Mouse (Mus musculus) midbrain, embryonic 11.5 days (tissue): Measurements from ENCODE around the gene Ntf5. TPM values are rescaled to one million over a fixed set of nuclear protein-coding genes. Genes with fewer than 3 reads are reported as not detected.

ENCODE experiments used
- ATAC-seq: fragments of 200-750 bp; cut with Nextera tagmentation; 2 replicates; pipeline ENCODE4 v1.8.0; 2017; ENCODE audit warnings: moderate TSS enrichment, moderate library complexity; ENCODE audit not compliant: low FRiP score
- DNase-seq: peaks from one replicate; pipeline ENCODE4 v3.0.0; 2015; ENCODE audit warnings: low spot score; ENCODE audit errors: missing footprints
- H3K27ac ChIP-seq: fragments of 300-500 bp; sonication (generic); 2 replicates; pipeline ENCODE4 v1.5.1; 2014; ENCODE audit warnings: low read depth, low read length
- H3K27me3 ChIP-seq: fragments of 300-500 bp; sonication (generic); 2 replicates; pipeline ENCODE4 v1.6.1; 2014; ENCODE audit warnings: mild to moderate bottlenecking, low read length, moderate library complexity, mixed read lengths; ENCODE audit not compliant: control insufficient read depth, insufficient read depth
- H3K36me3 ChIP-seq: fragments of 300-500 bp; sonication (generic); 2 replicates; pipeline ENCODE4 v1.6.1; 2014; ENCODE audit warnings: mild to moderate bottlenecking, low read length, moderate library complexity, mixed read lengths; ENCODE audit not compliant: control insufficient read depth, insufficient read depth
- H3K4me1 ChIP-seq: fragments of 300-500 bp; sonication (generic); 2 replicates; pipeline ENCODE4 v1.6.1; 2014; ENCODE audit warnings: low read length; ENCODE audit not compliant: control insufficient read depth, insufficient read depth
- H3K4me2 ChIP-seq: fragments of 300-500 bp; sonication (generic); 2 replicates; pipeline ENCODE4 v1.6.1; 2014; ENCODE audit warnings: mild to moderate bottlenecking, moderate library complexity
- H3K4me3 ChIP-seq: fragments of 300-500 bp; sonication (generic); 2 replicates; pipeline ENCODE4 v1.5.1; 2014; ENCODE audit warnings: low read depth, low read length
- H3K9ac ChIP-seq: fragments of 300-500 bp; sonication (generic); 2 replicates; pipeline ENCODE4 v1.6.1; 2014; ENCODE audit warnings: low read length
- H3K9me3 ChIP-seq: fragments of 300-500 bp; sonication (generic); 2 replicates; pipeline ENCODE4 v1.6.1; 2016; ENCODE audit warnings: low read length; ENCODE audit not compliant: control insufficient read depth
- WGBS: fragments of 180-500 bp; shearing (Covaris S2); extraction: QIAGEN DNeasy Blood & Tissue Kit; methylation state at CpG from one replicate; pipeline ENCODE4 v1.1.7; 2014; 5-methylcytosine and 5-hydroxymethylcytosine counted together
- polyA plus RNA-seq: library from polyadenylated mRNA; unstranded; fragments of >200 nt; fragmentation: Nextera tagmentation; extraction: Ambion mirVana; gene quantifications from 2 replicates; pipeline ENCODE4 v1.2.1, GENCODE M21; 2014

Gene Ntf5
- polyA plus RNA-seq, 1 experiment from 2014 or later, result 0.44 TPM

GRCm38 (mm10) chr7:45420615-45420919 lies 7.1 kb downstream of the Ntf5 start, which contains the start of gene Lhb:
TSS of gene Lhb (plus strand) at chr7:45420820.
- Histone ChIP-seq H3K4me2 (no peak within 1 kb of the TSS), H3K36me3 (peaks cover 30% of the 10 kb centered on the region), H3K9me3 (no peaks in the 10 kb centered on the region), H3K4me3 (no peak within 1 kb of the TSS), H3K4me1 (no peaks in the 10 kb centered on the region), H3K27ac (no peak within 1 kb of the TSS), H3K27me3 (peaks cover 48% of the 10 kb centered on the region), H3K9ac (no peak within 1 kb of the TSS)
- WGBS, result 58% methylated on average over 6 of the region's 6 CpGs
- DNase-seq (no peak), ATAC-seq (no peak)

DNA sequence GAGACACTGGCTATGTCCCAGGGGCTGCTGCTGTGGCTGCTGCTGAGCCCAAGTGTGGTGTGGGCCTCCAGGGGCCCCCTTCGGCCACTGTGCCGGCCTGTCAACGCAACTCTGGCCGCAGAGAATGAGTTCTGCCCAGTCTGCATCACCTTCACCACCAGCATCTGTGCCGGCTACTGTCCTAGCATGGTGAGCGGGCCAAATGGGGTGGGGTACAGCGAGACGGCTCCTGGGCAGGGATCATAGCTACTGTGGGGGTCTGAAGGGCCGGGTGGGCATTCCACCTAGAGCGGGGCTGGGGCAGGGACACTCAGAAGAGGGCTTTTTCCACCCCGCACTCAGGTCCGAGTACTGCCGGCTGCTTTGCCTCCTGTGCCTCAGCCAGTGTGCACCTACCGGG lies 7.7 kb downstream of the Ntf5 start:
- Histone ChIP-seq H3K27me3 (peaks cover 41% of the 10 kb centered on the region), H3K27ac (no peak overlapping the region), H3K9ac (no peak overlapping the region), H3K4me1 (no peaks in the 10 kb centered on the region), H3K4me3 (no peak overlapping the region), H3K9me3 (no peaks in the 10 kb centered on the region), H3K4me2 (no peak overlapping the region), H3K36me3 (peaks cover 30% of the 10 kb centered on the region)
- 87% methylated on average over 14 of the region's 14 CpGs for WGBS
- peak; percentile 65 for DNase-seq
- ATAC-seq, result no peak

DNA sequence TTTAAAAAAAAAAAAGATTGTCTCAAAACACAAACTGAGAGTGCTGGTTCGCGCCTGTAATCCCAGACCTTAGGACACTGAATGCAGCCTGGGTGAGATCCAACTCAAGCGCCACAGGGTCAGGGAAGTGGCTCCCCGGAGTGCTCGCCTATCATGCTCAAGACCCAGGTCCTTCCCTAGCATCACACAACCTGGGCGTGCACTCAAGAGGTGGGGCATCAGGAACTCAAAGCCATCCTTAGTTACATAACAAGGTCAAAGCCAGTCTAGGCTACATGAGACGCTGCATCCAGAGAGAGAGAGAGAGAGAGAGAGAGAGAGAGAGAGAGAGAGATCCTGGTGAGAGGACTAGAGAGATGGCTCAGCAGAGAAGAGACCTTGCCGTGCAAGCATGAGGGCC lies 13.1 kb downstream of the Ntf5 start:
- 94% methylated on average over 8 of the region's 8 CpGs for WGBS
- peaks cover 31% of the 10 kb centered on the region for H3K36me3 ChIP-seq

GRCm38 (mm10) chr7:45433835-45434202 lies 20.3 kb downstream of the Ntf5 start:
- peaks cover 31% of the 10 kb centered on the region for H3K4me1 ChIP-seq
- WGBS, result 2% methylated on average over 7 of the region's 7 CpGs
- peak overlapping the region; percentile 74 for H3K9ac ChIP-seq
- DNase-seq (no peak), ATAC-seq (no peak)
- H3K36me3 ChIP-seq, result peaks cover 4% of the 10 kb centered on the region; the same call in 1 of the 2 replicates
- no peak overlapping the region for H3K27ac ChIP-seq
- peak overlapping the region; percentile 91 for H3K4me2 ChIP-seq
- peak overlapping the region; percentile 59 for H3K4me3 ChIP-seq
- H3K27me3 ChIP-seq, result no peaks in the 10 kb centered on the region
- no peaks in the 10 kb centered on the region for H3K9me3 ChIP-seq

More for the DNA sequence above, 13.1 kb downstream of the Ntf5 start:
- Histone ChIP-seq H3K27ac (no peak overlapping the region), H3K4me1 (no peaks in the 10 kb centered on the region), H3K4me2 (no peak overlapping the region), H3K9me3 (no peaks in the 10 kb centered on the region), H3K9ac (no peak overlapping the region), H3K4me3 (no peak overlapping the region), H3K27me3 (no peaks in the 10 kb centered on the region)
- DNase-seq (peak; percentile 47), ATAC-seq (no peak)

DNA sequence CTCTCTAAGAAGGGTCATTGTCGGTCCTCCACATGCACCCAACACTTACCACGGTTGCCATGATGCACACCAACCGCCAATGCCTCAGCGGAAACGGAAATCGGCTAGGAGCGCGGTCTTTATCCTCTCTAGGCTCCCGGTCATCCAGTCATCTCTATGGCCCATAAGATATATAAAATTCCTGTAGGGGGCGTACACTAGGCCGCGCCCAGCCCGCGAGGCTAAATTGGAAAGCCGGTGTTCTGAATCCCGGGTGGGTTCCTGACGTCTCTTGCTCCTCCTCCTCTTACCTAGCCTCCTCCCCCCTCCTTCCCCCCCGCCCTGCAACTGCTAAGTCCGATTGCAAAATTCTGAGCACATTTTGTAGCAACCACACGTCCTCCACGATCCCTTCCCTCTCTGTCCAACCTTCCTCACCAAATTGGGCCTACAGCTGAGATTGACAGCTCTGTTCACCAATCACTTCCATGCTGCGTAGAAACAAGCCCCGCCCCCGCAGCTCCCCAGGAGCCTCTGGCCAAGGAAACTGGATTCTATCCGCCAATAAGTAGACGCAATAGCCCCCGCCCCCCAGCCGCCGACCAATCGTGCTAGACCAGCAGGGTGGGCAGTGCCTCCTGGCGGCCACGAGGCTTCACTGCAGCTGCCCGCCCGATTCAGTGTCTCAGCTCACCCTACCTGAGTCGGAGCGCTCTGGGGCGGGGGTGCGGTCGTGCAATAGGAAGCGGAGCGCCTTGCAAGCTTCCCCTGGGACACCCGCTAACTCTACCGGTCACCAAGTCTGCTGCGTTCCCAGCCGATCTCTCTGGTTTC lies 20.9 kb downstream of the Ntf5 start, which contains the start of gene Gys1:
Gys1 (plus strand) TSS at position 642 of the 813 bp plus-strand sequence.
- ATAC-seq (peak; percentile 97), DNase-seq (peak; percentile 100)
- no peaks in the 10 kb centered on the region for H3K27me3 ChIP-seq
- H3K9me3 ChIP-seq, result no peaks in the 10 kb centered on the region
- peak within 1 kb of the TSS; percentile 41 for H3K27ac ChIP-seq
- peaks cover 31% of the 10 kb centered on the region for H3K4me1 ChIP-seq
- peak within 1 kb of the TSS; percentile 59 for H3K4me3 ChIP-seq
- H3K36me3 ChIP-seq, result peaks cover under 1% of the 10 kb centered on the region; the same call in 1 of the 2 replicates
- under 1% methylated on average over 45 of the region's 45 CpGs for WGBS
- peak within 1 kb of the TSS; percentile 80 for H3K9ac ChIP-seq
- H3K4me2 ChIP-seq, result peak within 1 kb of the TSS; percentile 91

DNA sequence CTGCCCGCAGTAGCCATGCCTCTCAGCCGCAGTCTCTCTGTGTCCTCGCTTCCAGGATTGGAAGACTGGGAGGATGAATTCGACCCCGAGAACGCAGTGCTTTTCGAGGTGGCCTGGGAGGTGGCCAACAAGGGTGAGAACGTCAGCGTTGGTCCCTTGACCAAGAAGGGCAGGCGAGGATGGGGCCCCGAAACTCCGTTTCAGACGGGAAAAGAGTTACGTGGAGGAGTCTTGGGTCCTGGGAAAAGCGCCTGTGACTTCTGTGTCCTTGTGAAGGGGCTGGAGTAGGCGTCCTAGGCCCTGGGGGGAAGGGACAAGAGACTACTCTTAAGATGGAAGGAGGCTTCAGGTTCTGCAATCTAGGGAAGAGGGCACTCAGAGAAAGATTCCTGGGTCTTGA lies 21.5 kb downstream of the Ntf5 start:
- no peaks in the 10 kb centered on the region for H3K27me3 ChIP-seq
- DNase-seq (no peak), ATAC-seq (peak; percentile 39; the same call in 1 of the 2 replicates)
- peak overlapping the region; percentile 59 for H3K4me3 ChIP-seq
- no peaks in the 10 kb centered on the region for H3K9me3 ChIP-seq
- H3K4me1 ChIP-seq, result peaks cover 31% of the 10 kb centered on the region
- H3K27ac ChIP-seq, result no peak overlapping the region
- H3K4me2 ChIP-seq, result peak overlapping the region; percentile 91
- H3K9ac ChIP-seq, result peak overlapping the region; percentile 80
- H3K36me3 ChIP-seq, result no peaks in the 10 kb centered on the region
- WGBS, result 5% methylated on average over 16 of the region's 16 CpGs

DNA sequence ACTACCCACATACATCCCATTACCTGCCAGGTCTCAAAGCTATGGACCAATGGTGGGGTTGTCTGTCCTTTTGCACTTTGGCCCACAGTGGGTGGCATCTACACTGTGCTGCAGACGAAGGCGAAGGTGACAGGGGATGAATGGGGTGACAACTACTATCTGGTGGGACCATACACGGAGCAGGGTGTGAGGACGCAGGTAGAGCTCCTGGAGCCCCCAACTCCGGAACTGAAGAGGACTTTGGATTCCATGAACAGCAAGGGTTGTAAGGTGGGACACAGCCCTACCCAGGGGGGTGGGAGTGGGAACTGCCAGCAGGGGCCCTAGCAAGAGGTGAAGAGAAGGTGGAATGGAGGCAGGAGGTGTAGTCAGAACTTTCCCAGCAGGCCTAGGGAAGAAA lies 22.9 kb downstream of the Ntf5 start:
- H3K27me3 ChIP-seq, result no peaks in the 10 kb centered on the region
- no peak for ATAC-seq
- no peak overlapping the region for H3K4me2 ChIP-seq
- no peak overlapping the region for H3K27ac ChIP-seq
- no peaks in the 10 kb centered on the region for H3K36me3 ChIP-seq
- no peak overlapping the region for H3K4me3 ChIP-seq
- H3K9ac ChIP-seq, result peak overlapping the region; percentile 16; the same call in 1 of the 2 replicates
- 88% methylated on average over 5 of the region's 5 CpGs for WGBS
- DNase-seq, result peak; percentile 47
- peaks cover 31% of the 10 kb centered on the region for H3K4me1 ChIP-seq
- no peaks in the 10 kb centered on the region for H3K9me3 ChIP-seq

- H3K27me3 ChIP-seq, result no peaks in the 10 kb centered on the region
- H3K9me3 ChIP-seq, result no peaks in the 10 kb centered on the region
- H3K4me2 ChIP-seq, result no peak overlapping the region
- H3K4me3 ChIP-seq, result no peak overlapping the region
- H3K36me3 ChIP-seq, result no peaks in the 10 kb centered on the region
- ATAC-seq, result no peak
- no peak overlapping the region for H3K27ac ChIP-seq
- H3K4me1 ChIP-seq, result peaks cover 31% of the 10 kb centered on the region
- WGBS, result 31% methylated on average over 6 of the region's 6 CpGs
- H3K9ac ChIP-seq, result no peak overlapping the region
- peak; percentile 61 for DNase-seq
Measured at GRCm38 (mm10) chr7:45437046-45437445, 23.6 kb downstream of the Ntf5 start.

GRCm38 (mm10) chr7:45437521-45438276 lies 24.2 kb downstream of the Ntf5 start, which contains the start of gene Ruvbl2:
TSS of gene Ruvbl2 (minus strand) at chr7:45438096.
- Histone ChIP-seq H3K4me1 (peaks cover 31% of the 10 kb centered on the region), H3K27ac (no peak within 1 kb of the TSS), H3K4me2 (no peak within 1 kb of the TSS), H3K4me3 (no peak within 1 kb of the TSS), H3K27me3 (no peaks in the 10 kb centered on the region), H3K9ac (no peak within 1 kb of the TSS), H3K36me3 (no peaks in the 10 kb centered on the region), H3K9me3 (no peaks in the 10 kb centered on the region)
- DNase-seq (peak; percentile 85), ATAC-seq (no peak)
- 21% methylated on average over 19 of the region's 19 CpGs for WGBS
